8 mouse cellular contexts compared by ENCODE assay signal in the genomic region with DNA sequence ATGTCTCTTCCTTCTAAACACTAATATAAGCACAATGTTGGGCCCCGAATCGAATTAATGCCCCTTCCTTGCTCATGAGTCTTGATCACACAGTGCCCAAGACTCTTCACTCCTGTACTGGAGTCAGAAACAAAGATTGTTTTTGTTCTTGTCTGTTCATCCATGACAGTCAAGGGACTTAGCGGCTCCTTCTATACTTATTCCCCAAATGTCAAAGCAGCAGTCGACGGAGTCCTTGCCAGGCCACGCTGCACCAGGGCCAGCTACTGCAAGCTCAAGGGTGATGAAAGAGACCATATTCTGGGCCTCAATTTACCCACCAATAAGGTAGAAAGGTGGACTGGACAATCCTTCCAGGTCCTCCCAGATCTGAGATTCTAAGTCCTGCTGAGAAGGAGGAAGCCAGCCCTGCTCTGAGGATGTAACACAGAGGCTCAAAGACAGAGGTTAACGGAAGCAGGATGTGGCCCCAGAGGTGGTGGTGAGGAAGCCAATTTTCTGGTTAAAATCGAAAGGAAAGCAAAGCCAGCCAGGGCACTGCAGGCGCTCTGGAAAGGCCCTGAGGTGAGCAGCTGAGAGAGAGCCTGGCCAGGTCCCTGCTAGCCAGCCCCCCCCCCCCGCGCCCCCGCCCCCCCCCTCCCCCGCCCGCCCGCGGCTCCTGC. TPM values are rescaled to one million over a fixed set of nuclear protein-coding genes. Genes with fewer than 3 reads are reported as not detected.
DNase-seq lines count a peak whose midpoint lies in the region; ATAC-seq and TF ChIP-seq lines count a peak whose summit lies in the region.
"Had no signal": no experiment of that assay in that cellular context is flagged by ENCODE, and none has a peak within 500 bp of the region (broad histone marks: within the 10 kb centered on the region; RNA-seq: fewer than 3 reads in every experiment).

No protein-coding gene starts in this region.

- 0 out of 2 replicates have a peak overlapping the region, but pooled peaks have one; percentile 29 for H3K4me3 ChIP-seq in embryonic facial prominence, embryonic 10.5 days
- H3K4me3 ChIP-seq in intestine, embryonic 15.5 days (replicated peaks): no peak overlapping the region
- peak overlapping the region; percentile 22; the same call in 1 of the 2 replicates for H3K4me3 ChIP-seq in liver, postnatal 0 days (ENCODE audit: low read depth, low read length)
- H3K4me3 ChIP-seq: neural tube, embryonic 13.5 days had no signal

- no peak for TF ChIP-seq CTCF in liver, postnatal 0 days (IDR thresholded peaks at IDR 0.05; ENCODE audit: low read depth)

- peak overlapping the region; percentile 53 for H3K27ac ChIP-seq in embryonic facial prominence, embryonic 10.5 days (replicated peaks)
- H3K27ac ChIP-seq in intestine, embryonic 15.5 days: no peak overlapping the region
- peak overlapping the region; percentile 73 for H3K27ac ChIP-seq in liver, postnatal 0 days (ENCODE audit: low read depth)
- H3K27ac ChIP-seq: neural tube, embryonic 13.5 days had no signal

- ATAC-seq in intestine, embryonic 15.5 days: 0 out of 2 replicates have a peak, but pooled peaks have one; percentile 8
- ATAC-seq in liver, postnatal 0 days: no peak

- H3K27me3 ChIP-seq in embryonic facial prominence, embryonic 10.5 days (replicated peaks; ENCODE audit: low read depth, poor library complexity, severe bottlenecking): peaks cover 14% of the 10 kb centered on the region; the same call in 1 of the 2 replicates
- H3K27me3 ChIP-seq in intestine, embryonic 15.5 days (replicated peaks): no peaks in the 10 kb centered on the region
- H3K27me3 ChIP-seq in liver, postnatal 0 days (ENCODE audit: insufficient read depth, low read length): no peaks in the 10 kb centered on the region

- peaks cover 76% of the 10 kb centered on the region for H3K4me1 ChIP-seq in embryonic facial prominence, embryonic 10.5 days
- H3K4me1 ChIP-seq in intestine, embryonic 15.5 days (replicated peaks): peaks cover 3% of the 10 kb centered on the region; the same call in 1 of the 2 replicates
- H3K4me1 ChIP-seq in liver, postnatal 0 days (ENCODE audit: insufficient read depth): peaks cover 41% of the 10 kb centered on the region

- H3K4me2 ChIP-seq in intestine, embryonic 15.5 days (replicated peaks): peak overlapping the region; percentile 39; the same call in 1 of the 2 replicates
- H3K4me2 ChIP-seq in liver, postnatal 0 days (ENCODE audit: low read depth, low read length): peak overlapping the region; percentile 95
- H3K4me2 ChIP-seq: neural tube, embryonic 13.5 days had no signal

- DNase-seq in retina, postnatal 1 day: peak; percentile 3
- no peak for DNase-seq in retina, embryonic 14.5 days (ENCODE audit: low spot score)
- DNase-seq in embryonic facial prominence, embryonic 10.5 days (ENCODE audit: low spot score): peak; percentile 45
- DNase-seq in liver, postnatal 0 days: peak; percentile 46
- DNase-seq in thymus, postnatal 25 days: peak; percentile 82
- no peak for DNase-seq in frontal cortex, postnatal 25 days (ENCODE audit: low spot score in 2 of 2)

- TF ChIP-seq EP300 in liver, postnatal 0 days (IDR thresholded peaks at IDR 0.05; ENCODE audit: low read depth): no peak

- no peaks in the 10 kb centered on the region for H3K36me3 ChIP-seq in embryonic facial prominence, embryonic 10.5 days (replicated peaks)
- no peaks in the 10 kb centered on the region for H3K36me3 ChIP-seq in intestine, embryonic 15.5 days
- H3K36me3 ChIP-seq in liver, postnatal 0 days (replicated peaks; ENCODE audit: insufficient read depth, low read length): peaks cover 29% of the 10 kb centered on the region
- H3K36me3 ChIP-seq: neural tube, embryonic 13.5 days had no signal

- WGBS in embryonic facial prominence, embryonic 10.5 days: 27% methylated on average over 13 of the region's 16 CpGs
- 59% methylated on average over 9 of the region's 16 CpGs for WGBS in intestine, embryonic 15.5 days
- 56% methylated on average over 9 of the region's 16 CpGs for WGBS in liver, postnatal 0 days (ENCODE audit: insufficient replicate concordance)

- H3K9ac ChIP-seq in intestine, embryonic 15.5 days: no peak overlapping the region
- peak overlapping the region; percentile 22; the same call in 1 of the 2 replicates for H3K9ac ChIP-seq in liver, postnatal 0 days (replicated peaks)
- H3K9ac ChIP-seq: neural tube, embryonic 13.5 days had no signal

- H3K9me3 ChIP-seq in embryonic facial prominence, embryonic 10.5 days: no peaks in the 10 kb centered on the region
- no peaks in the 10 kb centered on the region for H3K9me3 ChIP-seq in intestine, embryonic 15.5 days
- H3K9me3 ChIP-seq in liver, postnatal 0 days (ENCODE audit: low read length): no peaks in the 10 kb centered on the region
- H3K9me3 ChIP-seq: neural tube, embryonic 13.5 days had no signal

RNA-seq across cellular contexts. Expression of a gene that starts 8.2 kb away (rescaled TPM):
- 30.3 and 48.2 TPM in 2 replicates for polyA plus RNA-seq in embryonic facial prominence, embryonic 10.5 days (2016; fragmentation: Nextera tagmentation; extraction: Ambion mirVana)
- polyA plus RNA-seq in intestine, embryonic 15.5 days (2015; fragmentation: Nextera tagmentation; extraction: Ambion mirVana): 44.4 and 45.9 TPM in 2 replicates
- polyA plus RNA-seq in liver, postnatal 0 days (2015; fragmentation: Nextera tagmentation; extraction: Ambion mirVana): 98.4 and 102 TPM in 2 replicates

RNA-seq across cellular contexts. Expression of a gene that starts 46.1 kb away (rescaled TPM):
- not detected in 2 replicates for polyA plus RNA-seq in embryonic facial prominence, embryonic 10.5 days (2016; fragmentation: Nextera tagmentation; extraction: Ambion mirVana)
- not detected in 2 replicates for polyA plus RNA-seq in intestine, embryonic 15.5 days (2015; fragmentation: Nextera tagmentation; extraction: Ambion mirVana)
- polyA plus RNA-seq in liver, postnatal 0 days (2015; fragmentation: Nextera tagmentation; extraction: Ambion mirVana): not detected in 2 replicates
- polyA plus RNA-seq: neural tube, embryonic 13.5 days had no signal

Comparison
In these comparisons a context has a peak if more than half of its experiments do, and no peak if none do; other contexts are left out.
1. DNase-seq: peak in retina, postnatal 1 day (single experiment), embryonic facial prominence, embryonic 10.5 days (single experiment), liver, postnatal 0 days (single experiment) and thymus, postnatal 25 days (single experiment); none in retina, embryonic 14.5 days (single experiment) and frontal cortex, postnatal 25 days (0 of 2).